Mouse (Mus musculus) stomach, postnatal 0 days (tissue): Measurements from ENCODE around the gene Gm32802. TPM values are rescaled to one million over a fixed set of nuclear protein-coding genes. Genes with fewer than 3 reads are reported as not detected.

ENCODE experiments used
- polyA plus RNA-seq: library from polyadenylated mRNA; unstranded; fragments of >200 nt; fragmentation: Nextera tagmentation; extraction: Ambion mirVana; gene quantifications from 2 replicates; pipeline ENCODE4 v1.2.1, GENCODE M21; 2015

The Gm32802 gene
- polyA plus RNA-seq, 1 experiment from 2014 or later: not detected

Other genes with a start within 250 kb of the Gm32802 start
- gene Mdm1, start 116.9 kb upstream of the Gm32802 start, polyA plus RNA-seq: 4.5 and 5.3 TPM in 2 replicates
- not detected in 2 replicates for gene Il22, start 53.7 kb upstream of the Gm32802 start, polyA plus RNA-seq
- not detected in 2 replicates for gene Gm32717, start 17.9 kb upstream of the Gm32802 start, polyA plus RNA-seq
- not detected in 2 replicates for gene Iltifb, start 36.4 kb downstream of the Gm32802 start, polyA plus RNA-seq
- 0.05 TPM in 1 of 2 replicates, not detected in the other for gene Gm9040, start 68.3 kb downstream of the Gm32802 start, polyA plus RNA-seq
- gene Gm9044, start 73.7 kb downstream of the Gm32802 start, polyA plus RNA-seq: 0.05 TPM in 1 of 2 replicates, not detected in the other
- gene Gm9045, start 79.1 kb downstream of the Gm32802 start, polyA plus RNA-seq: 0.08 and 0.10 TPM in 2 replicates
- gene Gm9046, start 84.6 kb downstream of the Gm32802 start, polyA plus RNA-seq: not detected in 2 replicates
- gene Gm9048, start 90.0 kb downstream of the Gm32802 start, polyA plus RNA-seq: not detected in 2 replicates
- 0.08 and 0.10 TPM in 2 replicates for gene Gm9049, start 95.4 kb downstream of the Gm32802 start, polyA plus RNA-seq
- not detected in 2 replicates for gene Ifng, start 182.4 kb downstream of the Gm32802 start, polyA plus RNA-seq